28 mouse cellular contexts compared by ENCODE assay signal in the genomic region with DNA sequence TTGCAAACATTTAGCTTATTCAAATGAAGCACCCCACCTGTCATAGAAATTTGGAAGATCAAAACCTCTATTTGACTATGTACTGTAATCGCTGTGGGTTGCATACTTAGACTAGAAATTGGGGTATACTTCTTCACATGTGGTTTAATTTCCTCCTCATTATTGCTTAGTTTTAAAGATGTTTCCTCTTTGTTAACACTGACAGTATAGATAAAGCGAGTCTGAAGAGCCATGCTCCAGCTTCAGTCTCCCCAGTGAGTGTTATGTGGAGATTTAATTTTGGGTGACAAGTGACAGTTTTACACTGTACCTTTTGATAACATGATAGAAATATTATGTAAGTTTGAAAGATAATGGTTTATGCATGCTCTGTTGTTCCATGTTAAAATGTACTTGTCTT. TPM values are rescaled to one million over a fixed set of nuclear protein-coding genes. Genes with fewer than 3 reads are reported as not detected.
A peak's percentile ranks its signal among the peaks of the same experiment; 100 is the strongest.
DNase-seq lines count a peak whose midpoint lies in the region; ATAC-seq lines count a peak whose summit lies in the region.
"Had no signal": no experiment of that assay in that cellular context is flagged by ENCODE, and none has a peak within 500 bp of the region (broad histone marks: within the 10 kb centered on the region; RNA-seq: fewer than 3 reads in every experiment).

No protein-coding gene starts in this region.

- H3K27me3 ChIP-seq in neural tube, embryonic 15.5 days (replicated peaks): no peaks in the 10 kb centered on the region
- H3K27me3 ChIP-seq: CH12.LX; hindbrain, embryonic 12.5 days; hindbrain, embryonic 15.5 days had no signal

- H3K27ac ChIP-seq in neural tube, embryonic 15.5 days (replicated peaks): no peak overlapping the region
- H3K27ac ChIP-seq: hindbrain, embryonic 12.5 days; hindbrain, embryonic 15.5 days had no signal

- no peaks in the 10 kb centered on the region for H3K36me3 ChIP-seq in neural tube, embryonic 15.5 days
- H3K36me3 ChIP-seq: G1E; hindbrain, embryonic 12.5 days; hindbrain, embryonic 15.5 days had no signal

- peak; percentile 71 to 76 for ATAC-seq in hematopoietic stem cell, adult 5-6 weeks (replicated peaks in 1 of 2; ENCODE audit: insufficient read depth in 1 of 2, low FRiP score in 2 of 2, low TSS enrichment in 1 of 2, low read depth in 1 of 2, poor library complexity in 2 of 2, severe bottlenecking in 2 of 2)
- peak; percentile 85 for ATAC-seq in megakaryocyte-erythroid progenitor cell, adult 5-6 weeks (replicated peaks; ENCODE audit: low FRiP score, low TSS enrichment, poor library complexity, severe bottlenecking)
- no peak for ATAC-seq in neural tube, embryonic 15.5 days (ENCODE audit: low FRiP score)
- ATAC-seq: activated CD4-positive, CD25-positive, alpha-beta regulatory T cell, adult 4 months; forebrain, embryonic 14.5 days; forebrain, postnatal 0 days; inflammation-experienced regulatory T-cells, adult 6 months; intestine, embryonic 16.5 days had no signal

- peak; percentile 12 for DNase-seq in CD4-positive helper T cell, adult 2 months (ENCODE audit: low read depth, low spot score)
- peak; percentile 52 for DNase-seq in MEL-GATA-1-ER (ENCODE audit: extremely low read depth, low read depth)
- DNase-seq in gastrocnemius, postnatal 10 days: no peak
- DNase-seq in heart, postnatal 14 days: no peak
- DNase-seq in thymus, adult 18-20 months: no peak
- DNase-seq: adrenal gland, adult 8-10 months; adrenal gland, postnatal 25 days; cerebellum, adult 11-12 months; cerebellum, adult 8-10 months; cerebellum, postnatal 10 days; cerebellum, postnatal 36 days; forebrain, postnatal 0 days; gastrocnemius, postnatal 36 days; heart, adult 11 months; heart, postnatal 4 days; kidney, adult 18-20 months had no signal

- no peaks in the 10 kb centered on the region for H3K9me3 ChIP-seq in neural tube, embryonic 15.5 days (replicated peaks)
- H3K9me3 ChIP-seq: hindbrain, embryonic 12.5 days; hindbrain, embryonic 15.5 days had no signal

- WGBS in neural tube, embryonic 15.5 days: 95% methylated on average over 2 of the region's 2 CpGs

- H3K4me3 ChIP-seq in neural tube, embryonic 15.5 days (replicated peaks): no peak overlapping the region
- H3K4me3 ChIP-seq: hindbrain, embryonic 12.5 days; hindbrain, embryonic 15.5 days had no signal

- H3K4me2 ChIP-seq in neural tube, embryonic 15.5 days: no peak overlapping the region
- H3K4me2 ChIP-seq: heart, embryonic 11.5 days; hindbrain, embryonic 12.5 days; hindbrain, embryonic 15.5 days had no signal

- intact Hi-C loops in heart, postnatal 14 days (cut with DNase I): no loop called here

- peaks cover 9% of the 10 kb centered on the region for H3K4me1 ChIP-seq in neural tube, embryonic 15.5 days
- H3K4me1 ChIP-seq: hindbrain, embryonic 12.5 days had no signal

- H3K9ac ChIP-seq in neural tube, embryonic 15.5 days (replicated peaks): no peak overlapping the region
- H3K9ac ChIP-seq: forebrain, postnatal 0 days; hindbrain, embryonic 12.5 days; hindbrain, embryonic 15.5 days had no signal

RNA-seq across cellular contexts. Expression of a gene that starts 59.6 kb away (rescaled TPM):
- 38.9 and 43.5 TPM in 2 replicates for total RNA-seq in hematopoietic stem cell, adult 5-6 weeks (2017)
- 42.4 and 61.8 TPM in 2 replicates for total RNA-seq in megakaryocyte-erythroid progenitor cell, adult 5-6 weeks (2014; fragmentation: Nextera tagmentation)
- 44.0 and 47.5 TPM in 2 replicates for total RNA-seq in megakaryocyte-erythroid progenitor cell, adult 5-6 weeks (2017)
- total RNA-seq in gastrocnemius, postnatal 10 days (2021): 10 to 100 TPM; 37.7 to 38.2 TPM
- total RNA-seq in heart, postnatal 14 days (2021): 10 to 100 TPM in 1 of 2 experiments, 1 to 10 TPM in 1; 9.9 to 10.6 TPM
- 8.6 and 9.3 TPM in 2 replicates for polyA plus RNA-seq in neural tube, embryonic 15.5 days (2015; fragmentation: Nextera tagmentation; extraction: Ambion mirVana)
- polyA plus RNA-seq: G1E had no signal

Comparison
In these comparisons a context has a peak if more than half of its experiments do, and no peak if none do; other contexts are left out.
1. DNase-seq: peak in CD4-positive helper T cell, adult 2 months (single experiment) and MEL-GATA-1-ER (single experiment); none in gastrocnemius, postnatal 10 days (single experiment), heart, postnatal 14 days (0 of 2) and thymus, adult 18-20 months (0 of 2).